Mouse (Mus musculus) left cerebral cortex, adult 11 months (tissue): Measurements from ENCODE around the gene Sval2.

Experiments
- DNase-seq: peaks from one replicate; pipeline ENCODE4 v3.0.0; 2022; ENCODE audit warnings: low spot score

Sval2 gene

DNA sequence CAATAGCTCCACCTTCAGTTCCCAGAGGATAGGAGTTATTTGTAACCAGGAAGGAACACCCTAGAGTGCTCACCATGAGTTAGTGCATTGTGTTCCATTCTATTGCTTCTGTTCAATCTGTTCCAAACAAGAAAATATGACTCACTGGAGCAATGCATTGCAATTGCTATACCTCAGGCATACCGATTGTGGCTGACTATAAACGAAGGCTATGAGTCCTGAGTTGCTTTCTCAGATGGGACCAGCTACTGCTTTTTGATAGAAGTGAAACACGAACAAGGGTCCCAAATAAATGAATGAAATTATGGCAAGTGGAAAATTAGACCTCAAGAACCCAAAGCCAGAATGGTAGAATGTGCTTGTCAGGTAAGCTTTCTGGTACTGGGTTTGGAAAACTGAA is at the start of gene Sval2:
TSS of gene Sval2 (plus strand) at position 301 of the 400 bp plus-strand sequence.
- DNase-seq: no peak

DNA sequence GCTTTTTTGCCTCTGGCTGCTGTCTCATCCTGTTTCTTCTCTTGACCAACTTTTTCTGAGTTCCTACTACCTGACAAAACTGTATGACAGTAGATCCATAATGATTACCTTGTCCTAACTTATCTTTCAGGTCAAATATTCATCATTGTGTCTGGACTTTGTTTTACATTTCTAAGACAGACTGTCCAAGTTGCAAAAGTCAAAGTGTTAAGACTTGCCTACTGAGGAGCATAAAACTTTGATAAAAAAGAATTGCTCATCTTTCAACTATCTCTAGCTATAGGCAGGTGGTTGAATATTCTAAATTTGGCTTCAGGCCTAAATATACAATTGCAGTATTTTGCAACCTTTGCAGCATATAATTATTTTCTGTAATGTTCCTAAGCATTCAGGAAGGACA is 28.7 kb upstream of the Sval2 start:
- no peak for DNase-seq

DNA sequence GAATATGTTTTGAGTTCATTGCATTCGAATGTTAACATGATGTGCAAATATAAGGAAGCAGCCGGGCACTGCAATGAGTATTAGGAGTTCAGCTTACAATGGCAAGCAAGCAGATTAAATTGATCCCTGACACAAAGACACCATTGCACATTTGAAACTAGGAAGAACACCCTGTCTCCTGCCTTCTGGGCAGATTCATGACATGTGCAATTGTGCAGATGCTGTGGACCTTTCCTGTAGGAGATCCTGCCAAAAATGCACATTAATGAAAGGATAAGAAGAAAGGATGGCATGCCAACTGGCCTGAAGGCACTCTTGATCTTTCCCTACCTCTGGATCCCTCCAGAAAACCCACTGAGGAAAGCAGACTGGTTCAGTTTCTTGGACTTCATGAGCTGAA is 23.3 kb upstream of the Sval2 start:
- DNase-seq: no peak

DNA sequence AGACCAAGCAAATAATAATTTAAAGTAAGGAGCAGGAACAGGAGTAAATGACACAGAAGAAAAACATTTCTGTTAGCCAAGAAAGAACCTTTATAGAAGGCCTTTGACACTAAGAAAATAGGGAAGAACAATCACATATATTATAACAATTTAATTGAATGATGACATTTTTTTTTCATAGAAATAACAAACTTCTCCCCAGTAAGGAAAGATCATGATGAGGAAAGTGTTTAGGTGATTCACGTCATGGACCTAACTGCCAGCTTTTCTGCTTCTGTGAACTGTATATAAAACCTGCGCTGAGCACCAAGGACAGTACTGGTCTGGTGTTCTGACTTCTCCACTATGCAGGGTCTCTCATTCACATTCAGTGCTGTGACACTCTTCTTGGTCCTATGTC is 5.6 kb upstream of the Sval2 start, which contains the start of gene Pip:
TSS of gene Pip (plus strand) at position 301 of the 400 bp plus-strand sequence.
- DNase-seq: no peak

DNA sequence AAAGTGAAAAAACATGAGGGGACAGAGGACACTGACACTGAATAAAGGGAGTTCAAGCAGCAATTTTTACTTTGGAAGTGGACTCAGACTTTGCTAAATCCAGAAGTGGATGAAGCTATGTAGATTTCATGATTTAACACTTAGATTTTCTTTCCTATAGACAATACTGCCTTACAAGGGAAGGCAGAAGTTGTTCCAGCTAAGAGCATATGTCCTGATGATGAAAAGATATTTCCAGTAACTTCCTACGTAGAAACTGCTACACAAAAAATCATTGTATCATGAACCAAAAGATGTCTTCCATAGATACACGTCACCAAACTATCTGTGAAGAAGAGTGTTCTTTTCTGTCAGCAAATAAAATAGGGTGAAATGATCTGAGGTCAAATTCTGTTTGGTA is 11.2 kb downstream of the Sval2 start:
- DNase-seq: no peak

DNA sequence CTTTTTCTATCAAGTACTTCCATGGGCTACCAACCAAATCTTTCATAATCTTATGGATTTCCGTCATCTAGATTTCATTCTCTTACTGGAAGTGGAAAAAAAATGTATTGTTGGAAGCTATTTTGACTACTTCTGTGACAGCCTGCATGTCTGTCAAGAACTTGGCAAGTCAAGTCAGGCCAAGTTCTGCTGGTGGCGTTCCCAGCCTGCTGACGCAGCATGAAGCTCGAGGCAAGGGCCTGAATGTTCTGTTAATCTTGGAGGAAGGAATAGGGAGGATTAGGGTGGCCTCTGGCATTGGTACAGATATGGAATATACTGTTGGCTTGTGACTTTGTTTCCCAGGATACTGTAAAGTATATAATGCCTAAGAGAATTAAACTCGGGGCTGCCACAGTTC is 58.8 kb downstream of the Sval2 start:
- DNase-seq: no peak
